Mouse (Mus musculus): ENCODE measurements around the gene Samd13.

DNA sequence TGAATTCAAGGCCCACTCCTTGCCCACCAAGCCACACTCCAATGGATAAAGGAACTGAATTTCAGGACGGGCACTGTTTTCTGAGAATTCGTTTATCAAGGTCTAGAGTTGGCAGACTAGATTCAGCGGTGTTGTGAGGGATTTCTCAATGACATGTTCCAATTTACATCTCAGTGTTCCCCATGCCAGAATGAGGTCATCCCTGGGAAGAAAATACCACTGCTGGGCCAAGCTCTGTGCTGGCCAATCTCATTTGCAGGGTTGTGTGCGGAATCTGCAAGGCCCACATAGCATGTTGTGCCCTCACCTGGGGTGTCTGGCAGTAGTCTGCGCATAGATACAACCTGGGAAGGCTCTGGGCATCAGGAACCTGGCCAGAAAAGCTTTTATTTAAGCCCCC, 26.1 kb downstream of the Samd13 start:
- TF ChIP-seq CTCF (IDR thresholded peaks at IDR 0.05; ENCODE audit: low read depth, low read length) (no peak), GATA1 (IDR thresholded peaks at IDR 0.05; ENCODE audit: borderline replicate concordance, low read length) (no peak), GATA2 (IDR thresholded peaks at IDR 0.05; ENCODE audit: borderline replicate concordance, low read depth, low read length) (no peak)

All from G1E (cell line).